Mouse (Mus musculus) CD4-positive, CD25-positive, alpha-beta regulatory T cell, adult 4 months (primary cell): ENCODE results near the gene Igf2bp3. TPM values are rescaled to one million over a fixed set of nuclear protein-coding genes. Genes with fewer than 3 reads are reported as not detected.

Source experiments
- ATAC-seq: one replicate; pipeline ENCODE4 v1.8.0; 2017
- polyA plus RNA-seq, 2 experiments: library from polyadenylated mRNA; unstranded; fragments of 100-300 nt; shearing (Covaris generic); gene quantifications; one replicate each; pipeline ENCODE4 v1.2.1; 2017

The Igf2bp3 gene
- polyA plus RNA-seq, 2 experiments from 2014 or later = 1.2 to 3.0 TPM

GRCm38 (mm10) chr6:49173265-49173664 is 41.5 kb downstream of the Igf2bp3 start:
- no peak for ATAC-seq

GRCm38 (mm10) chr6:49171216-49171615 is 43.5 kb downstream of the Igf2bp3 start:
- ATAC-seq = no peak

- ATAC-seq = no peak
Measured at GRCm38 (mm10) chr6:49168648-49169047, 46.1 kb downstream of the Igf2bp3 start.

- ATAC-seq = no peak
Measured at GRCm38 (mm10) chr6:49167406-49167805, 47.4 kb downstream of the Igf2bp3 start.

- no peak for ATAC-seq
Measured at GRCm38 (mm10) chr6:49166318-49166717, 48.4 kb downstream of the Igf2bp3 start.

- ATAC-seq = no peak
Measured at GRCm38 (mm10) chr6:49165855-49166254, 48.9 kb downstream of the Igf2bp3 start.

- ATAC-seq = no peak
Measured at GRCm38 (mm10) chr6:49165101-49165500, 49.7 kb downstream of the Igf2bp3 start.

- no peak for ATAC-seq
Measured at GRCm38 (mm10) chr6:49164701-49165100, 50.1 kb downstream of the Igf2bp3 start.

GRCm38 (mm10) chr6:49159971-49160370 is 54.8 kb downstream of the Igf2bp3 start:
- ATAC-seq = no peak

GRCm38 (mm10) chr6:49156826-49157175 is 58.0 kb downstream of the Igf2bp3 start:
- no peak for ATAC-seq

- ATAC-seq = no peak
Measured at GRCm38 (mm10) chr6:49156170-49156825, 58.5 kb downstream of the Igf2bp3 start.

- ATAC-seq = no peak
Measured at GRCm38 (mm10) chr6:49151465-49151864, 63.3 kb downstream of the Igf2bp3 start.

GRCm38 (mm10) chr6:49150349-49151229 is 64.2 kb downstream of the Igf2bp3 start:
- ATAC-seq = no peak

- no peak for ATAC-seq
Measured at GRCm38 (mm10) chr6:49149202-49149930, 65.4 kb downstream of the Igf2bp3 start.

- ATAC-seq = no peak
Measured at GRCm38 (mm10) chr6:49148781-49149180, 66.0 kb downstream of the Igf2bp3 start.

GRCm38 (mm10) chr6:49148368-49148767 is 66.4 kb downstream of the Igf2bp3 start:
- no peak for ATAC-seq

GRCm38 (mm10) chr6:49146461-49146860 is 68.3 kb downstream of the Igf2bp3 start:
- no peak for ATAC-seq

- no peak for ATAC-seq
Measured at GRCm38 (mm10) chr6:49142428-49142827, 72.3 kb downstream of the Igf2bp3 start.

GRCm38 (mm10) chr6:49141125-49141524 is 73.6 kb downstream of the Igf2bp3 start:
- ATAC-seq = no peak

GRCm38 (mm10) chr6:49138159-49139051 is 76.4 kb downstream of the Igf2bp3 start:
- no peak for ATAC-seq

- ATAC-seq = no peak
Measured at GRCm38 (mm10) chr6:49136739-49137138, 78.0 kb downstream of the Igf2bp3 start.
